Mouse (Mus musculus): Measurements from ENCODE around the gene Alox5ap.

GRCm38 (mm10) chr5:149332787-149333186 is 68.2 kb downstream of the Alox5ap start:
- TF ChIP-seq CTCF (IDR thresholded peaks at IDR 0.05; ENCODE audit: control insufficient read depth, insufficient read depth, insufficient read length): no peak
- TF ChIP-seq MAX (IDR thresholded peaks at IDR 0.05): no peak
- TF ChIP-seq USF1 (IDR thresholded peaks at IDR 0.05; ENCODE audit: low read depth): no peak
- TF ChIP-seq MYOD1 (IDR thresholded peaks at IDR 0.05; ENCODE audit: control insufficient read depth, insufficient read length, low read depth): no peak
- no peak for TF ChIP-seq CEBPB (IDR thresholded peaks at IDR 0.05; ENCODE audit: low read depth)
- no peak for TF ChIP-seq MYOG (IDR thresholded peaks at IDR 0.05; ENCODE audit: control insufficient read depth, extremely low read depth, insufficient read length)
